Mouse (Mus musculus) inflammation-experienced regulatory T-cells, adult 16 weeks (primary cell): ENCODE data around the gene Zfp444. TPM values are rescaled to one million over a fixed set of nuclear protein-coding genes. Genes with fewer than 3 reads are reported as not detected.

Experiments
- polyA plus RNA-seq: library from polyadenylated mRNA; unstranded; fragments of 100-300 nt; shearing (Covaris generic); gene quantifications from one replicate; pipeline ENCODE4 v1.2.1, GENCODE M21; 2017

Gene Zfp444
- polyA plus RNA-seq = 10.5 TPM

GRCm38 (mm10) chr7:6172006-6172649, at the start of gene Zfp444:
Gene Zfp444 (plus strand): TSS chr7:6172226.

GRCm38 (mm10) chr7:6155901-6156411, 16.1 kb upstream of the Zfp444 start, which contains the start of gene Zfp787:
Gene Zfp787 (minus strand): TSS chr7:6155997.

GRCm38 (mm10) chr7:6196790-6197189, 24.8 kb downstream of the Zfp444 start, which contains the start of gene Galp:
Gene Galp (plus strand): TSS chr7:6197090.

GRCm38 (mm10) chr7:6221978-6222377, 50.0 kb downstream of the Zfp444 start, which contains the start of gene Zscan5b:
Gene Zscan5b (plus strand): TSS chr7:6222278.

Other genes starting within 250 kb of the Zfp444 start
- not detected for gene Vmn1r65, start 161.2 kb upstream of the Zfp444 start, polyA plus RNA-seq
- not detected for gene Nlrp4c, start 127.1 kb upstream of the Zfp444 start, polyA plus RNA-seq
- 30.4 TPM for gene Zfp787, start 16.2 kb upstream of the Zfp444 start, polyA plus RNA-seq
- not detected for gene Galp, start 24.9 kb downstream of the Zfp444 start, polyA plus RNA-seq
- gene Zscan5b, start 50.1 kb downstream of the Zfp444 start, polyA plus RNA-seq = not detected
- not detected for gene Epp13, start 80.5 kb downstream of the Zfp444 start, polyA plus RNA-seq
- gene Zfp667, start 114.4 kb downstream of the Zfp444 start, polyA plus RNA-seq = 8.0 TPM
- gene Zfp583, start 159.1 kb downstream of the Zfp444 start, polyA plus RNA-seq = 2.2 TPM
- gene Gm3854, start 171.5 kb downstream of the Zfp444 start, polyA plus RNA-seq = 0.65 TPM
- gene Zfp78, start 191.1 kb downstream of the Zfp444 start, polyA plus RNA-seq = 5.0 TPM
- 18.3 TPM for gene Zfp28, start 211.1 kb downstream of the Zfp444 start, polyA plus RNA-seq
- gene Smim17, start 226.5 kb downstream of the Zfp444 start, polyA plus RNA-seq = not detected
- not detected for gene Gm20715, start 238.1 kb downstream of the Zfp444 start, polyA plus RNA-seq